Mouse (Mus musculus) heart, postnatal 0 days (tissue): ENCODE measurements at regions not wholly inside any gene's neighbourhood (a gene's known extent, or its start where the extent isn't known, plus 50 kb on each side); places are given as distances from the start of the nearest gene placed in this dataset.

Experiments used
- CTCF ChIP-seq: IDR thresholded peaks from 2 replicates; pipeline ENCODE4 v1.5.1; 2016; ENCODE audit warnings: antibody characterized with exemption, control low read depth, low read depth
- EP300 ChIP-seq: IDR thresholded peaks from 2 replicates; pipeline ENCODE4 v1.6.1; 2016; ENCODE audit warnings: antibody characterized with exemption, low read depth

- TF ChIP-seq CTCF (no peak), EP300 (no peak)
Measured at GRCm38 (mm10) chr9:91130111-91130720, 232.0 kb upstream of the Zic4 start.
